Mouse (Mus musculus) CH12.LX (cell line): Measurements from ENCODE around the gene Gm20388.

Experiments
- CTCF ChIP-seq, 2 experiments: IDR thresholded peaks in 1 of 2; conservative IDR thresholded peaks in 1 of 2; 2 replicates each; pipeline ENCODE4 v1.5.1; 2011 to 2012; ENCODE audit warnings: low read depth in 2 of 2, low read length in 2 of 2, improper control_type of control experiment in 1 of 2, inconsistent platforms in 1 of 2, mild to moderate bottlenecking in 1 of 2, moderate library complexity in 1 of 2
- ELF1 ChIP-seq: IDR thresholded peaks from 2 replicates; pipeline ENCODE4 v1.6.1; 2014; ENCODE audit warnings: low read depth, mild to moderate bottlenecking, inconsistent platforms, low read length, improper control_type of control experiment
- EP300 ChIP-seq: IDR thresholded peaks from 2 replicates; pipeline ENCODE4 v1.6.1; 2011; ENCODE audit warnings: low read length, improper control_type of control experiment
- POLR2A ChIP-seq: IDR thresholded peaks from 2 replicates; pipeline ENCODE4 v1.6.1; 2011; ENCODE audit warnings: low read depth, mild to moderate bottlenecking, improper control_type of control experiment, low read length
- USF1 ChIP-seq: IDR thresholded peaks from 2 replicates; pipeline ENCODE4 v1.6.1; 2014; ENCODE audit warnings: low read depth, mild to moderate bottlenecking, inconsistent platforms, low read length, improper control_type of control experiment
- ZKSCAN1 ChIP-seq: IDR thresholded peaks from 2 replicates; pipeline ENCODE4 v1.6.1; 2012; ENCODE audit warnings: low read depth, inconsistent platforms, low read length, improper control_type of control experiment, borderline replicate concordance

DNA sequence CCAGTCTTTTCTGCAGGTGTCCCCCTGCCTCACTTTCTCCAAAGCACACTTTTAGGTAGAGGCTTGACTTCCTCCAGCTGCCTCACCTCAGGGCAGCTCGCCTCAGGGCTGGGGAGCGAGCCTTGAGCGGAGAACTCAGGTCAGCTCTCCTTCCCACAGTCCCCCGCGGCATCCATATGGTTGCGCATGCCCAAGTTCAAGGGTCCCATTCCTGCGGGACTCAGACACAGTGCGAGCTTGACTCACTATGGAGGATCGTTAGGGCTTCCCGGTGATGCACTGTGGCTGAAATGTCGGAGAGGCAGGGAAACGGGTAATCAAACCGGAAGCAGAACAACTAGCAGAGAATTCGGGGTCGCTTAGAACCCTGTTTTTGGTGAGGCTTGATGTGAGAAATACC, 794.5 kb downstream of the Gm20388 start:
- TF ChIP-seq POLR2A, result no peak
- TF ChIP-seq ELF1, result no peak
- TF ChIP-seq CTCF (conservative IDR thresholded peaks at IDR 0.05 in 1 of 2, IDR thresholded peaks at IDR 0.05 in 1 of 2; ENCODE audit: low read depth in 2 of 2, low read length in 2 of 2), result no peak
- no peak for TF ChIP-seq EP300
- TF ChIP-seq USF1, result no peak
- TF ChIP-seq ZKSCAN1, result no peak
